In the genomic region with DNA sequence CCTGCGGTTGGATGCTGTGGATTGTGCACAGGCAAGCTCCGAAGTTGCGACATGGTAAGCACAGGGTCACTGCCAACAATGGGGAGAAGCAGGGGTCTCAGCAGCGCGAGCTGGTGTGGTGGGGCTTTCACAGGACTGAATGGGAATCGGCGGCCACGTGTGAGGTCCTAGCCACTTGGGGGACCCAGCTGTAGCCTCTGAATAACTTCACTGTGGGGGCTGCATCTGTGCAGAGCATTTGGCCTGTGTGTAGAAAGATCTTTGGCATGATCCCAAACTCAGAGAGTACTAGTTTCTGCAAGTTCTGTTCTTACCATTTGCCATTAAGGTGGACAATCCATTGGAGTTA, we compare ENCODE assay signal across 7 mouse cellular contexts. TPM values are rescaled to one million over a fixed set of nuclear protein-coding genes. Genes with fewer than 3 reads are reported as not detected.
DNase-seq lines count a peak whose midpoint lies in the region; ATAC-seq lines count a peak whose summit lies in the region.
"Not testable (repeated sequence)": the region's sequence is repeated elsewhere in the genome, so short reads cannot be mapped to it uniquely, and the experiment has no call there.

No protein-coding gene starts in this region.

- peak overlapping the region; percentile 79 for H3K4me3 ChIP-seq in brown adipose tissue, adult 24 weeks (ENCODE audit: insufficient read depth, low read depth, low read length)
- H3K4me3 ChIP-seq in forebrain, embryonic 11.5 days (ENCODE audit: low read depth, low read length): peak overlapping the region; percentile 49
- H3K4me3 ChIP-seq in heart, embryonic 14.5 days (ENCODE audit: control insufficient read depth in 1 of 2, insufficient read depth in 1 of 2, low read depth in 1 of 2, low read length in 2 of 2): peak overlapping the region; percentile 59 to 86
- peak overlapping the region; percentile 64 for H3K4me3 ChIP-seq in intestine, embryonic 16.5 days (ENCODE audit: low read length)
- H3K4me3 ChIP-seq in limb, embryonic 15.5 days: peak overlapping the region; percentile 57
- peak overlapping the region; percentile 61 for H3K4me3 ChIP-seq in macrophage (ENCODE audit: inconsistent target)
- H3K4me3 ChIP-seq in neural tube, embryonic 14.5 days (ENCODE audit: low read depth, low read length): peak overlapping the region; percentile 48

- not testable (repeated sequence) for H3K4me1 ChIP-seq in brown adipose tissue, adult 24 weeks (ENCODE audit: control insufficient read depth, insufficient read depth, insufficient read length, low read length); forebrain, embryonic 11.5 days (replicated peaks; ENCODE audit: control insufficient read depth, insufficient read depth, low read length); limb, embryonic 15.5 days; neural tube, embryonic 14.5 days (ENCODE audit: control insufficient read depth, insufficient read depth, low read length)
- H3K4me1 ChIP-seq in heart, embryonic 14.5 days (ENCODE audit: control insufficient read depth in 2 of 2, insufficient read depth in 2 of 2, low read length in 2 of 2): peaks cover 4 to 18% of the 10 kb centered on the region in 2 experiments; a peak in 3 of 4 replicates
- peaks cover 13% of the 10 kb centered on the region for H3K4me1 ChIP-seq in intestine, embryonic 16.5 days (ENCODE audit: control insufficient read depth, insufficient read depth, low read length)

- H3K9me3 ChIP-seq in forebrain, embryonic 11.5 days (ENCODE audit: control insufficient read depth, low read length); heart, embryonic 14.5 days (ENCODE audit: control insufficient read depth, low read length); intestine, embryonic 16.5 days (ENCODE audit: control insufficient read depth, low read length); limb, embryonic 15.5 days; neural tube, embryonic 14.5 days (ENCODE audit: control insufficient read depth, low read length): not testable (repeated sequence)

- H3K4me2 ChIP-seq in forebrain, embryonic 11.5 days (ENCODE audit: low read depth, low read length, severe bottlenecking): peak overlapping the region; percentile 65
- peak overlapping the region; percentile 77 for H3K4me2 ChIP-seq in heart, embryonic 14.5 days (ENCODE audit: low read length)
- peak overlapping the region; percentile 61 for H3K4me2 ChIP-seq in intestine, embryonic 16.5 days (ENCODE audit: low read depth, low read length)
- H3K4me2 ChIP-seq in limb, embryonic 15.5 days: peak overlapping the region; percentile 61
- H3K4me2 ChIP-seq in neural tube, embryonic 14.5 days (ENCODE audit: low read depth, low read length): peak overlapping the region; percentile 84

- DNase-seq in forebrain, embryonic 11.5 days (ENCODE audit: low spot score): not testable (repeated sequence)

- WGBS in forebrain, embryonic 11.5 days: under 1% methylated on average over 8 of the region's 8 CpGs
- 1% methylated on average over 8 of the region's 8 CpGs for WGBS in heart, embryonic 14.5 days
- WGBS in intestine, embryonic 16.5 days: under 1% methylated on average over 8 of the region's 8 CpGs
- 2% methylated on average over 8 of the region's 8 CpGs for whole genome bisulfite sequencing in limb, embryonic 15.5 days
- WGBS in macrophage (ENCODE audit: missing documents): 0% methylated on average over 8 of the region's 8 CpGs
- under 1% methylated on average over 8 of the region's 8 CpGs for WGBS in neural tube, embryonic 14.5 days

- H3K9ac ChIP-seq in forebrain, embryonic 11.5 days (ENCODE audit: low read length): peak overlapping the region; percentile 56
- peak overlapping the region; percentile 75 for H3K9ac ChIP-seq in heart, embryonic 14.5 days (ENCODE audit: low read length)
- peak overlapping the region; percentile 70 for H3K9ac ChIP-seq in intestine, embryonic 16.5 days (ENCODE audit: low read depth, low read length)
- H3K9ac ChIP-seq in limb, embryonic 15.5 days: not testable (repeated sequence)
- peak overlapping the region; percentile 51; the same call in 1 of the 2 replicates for H3K9ac ChIP-seq in neural tube, embryonic 14.5 days (replicated peaks; ENCODE audit: low read depth, low read length)

- not testable (repeated sequence) for H3K27ac ChIP-seq in brown adipose tissue, adult 24 weeks (replicated peaks; ENCODE audit: low read depth, low read length); forebrain, embryonic 11.5 days (ENCODE audit: low read depth, low read length)
- H3K27ac ChIP-seq in heart, embryonic 14.5 days (replicated peaks in 1 of 2; ENCODE audit: control insufficient read depth in 1 of 2, insufficient read depth in 1 of 2, low read depth in 2 of 2, low read length in 2 of 2): peak overlapping the region; percentile 75 to 91; a peak in 3 of 4 replicates
- peak overlapping the region; percentile 92 for H3K27ac ChIP-seq in intestine, embryonic 16.5 days (ENCODE audit: low read length)
- peak overlapping the region; percentile 90 for H3K27ac ChIP-seq in limb, embryonic 15.5 days
- peak overlapping the region; percentile 90 for H3K27ac ChIP-seq in macrophage
- H3K27ac ChIP-seq in neural tube, embryonic 14.5 days (ENCODE audit: low read depth, low read length): peak overlapping the region; percentile 39; the same call in 1 of the 2 replicates

- not testable (repeated sequence) for H3K36me3 ChIP-seq in forebrain, embryonic 11.5 days (ENCODE audit: control insufficient read depth, insufficient read depth, low read length); heart, embryonic 14.5 days (ENCODE audit: control insufficient read depth, insufficient read depth, low read length); intestine, embryonic 16.5 days (ENCODE audit: control insufficient read depth, insufficient read depth, low read length); limb, embryonic 15.5 days; neural tube, embryonic 14.5 days (ENCODE audit: control insufficient read depth, insufficient read depth, low read length)
- H3K36me3 ChIP-seq in macrophage (ENCODE audit: inconsistent target): peaks cover 12% of the 10 kb centered on the region; the same call in 1 of the 2 replicates

- H3K79me2 ChIP-seq in macrophage (ENCODE audit: inconsistent target): peaks cover 52% of the 10 kb centered on the region

- not testable (repeated sequence) for ATAC-seq in forebrain, embryonic 11.5 days (replicated peaks; ENCODE audit: low FRiP score); heart, embryonic 14.5 days (ENCODE audit: insufficient number of reproducible peaks, insufficient read depth, low FRiP score, low read depth)
- peak; percentile 47; the same call in 1 of the 2 replicates for ATAC-seq in intestine, embryonic 16.5 days
- ATAC-seq in limb, embryonic 15.5 days (ENCODE audit: insufficient number of reproducible peaks, low FRiP score, low TSS enrichment, low read depth): peak; percentile 66; the same call in 1 of the 2 replicates
- ATAC-seq in neural tube, embryonic 14.5 days (ENCODE audit: low read depth): peak; percentile 83

- H3K27me3 ChIP-seq in forebrain, embryonic 11.5 days (ENCODE audit: control insufficient read depth, insufficient read depth, low read length); heart, embryonic 14.5 days (ENCODE audit: control insufficient read depth, insufficient read depth, low read length); intestine, embryonic 16.5 days (replicated peaks; ENCODE audit: control insufficient read depth, insufficient read depth, low read length); limb, embryonic 15.5 days; neural tube, embryonic 14.5 days (ENCODE audit: control insufficient read depth, insufficient read depth, low read length): not testable (repeated sequence)

RNA-seq across cellular contexts. Expression of a gene that starts 0.2 kb away (rescaled TPM):
- polyA plus RNA-seq in brown adipose tissue, adult 24 weeks (2012; ENCODE audit: insufficient read depth, insufficient read length, missing spikeins): 4.6 and 7.6 TPM in 2 replicates
- polyA plus RNA-seq in forebrain, embryonic 11.5 days (2014; fragmentation: Nextera tagmentation; extraction: Ambion mirVana): 20.0 and 22.7 TPM in 2 replicates
- polyA plus RNA-seq in heart, embryonic 14.5 days (2014; fragmentation: Nextera tagmentation; extraction: Ambion mirVana): 13.8 and 17.9 TPM in 2 replicates
- 25.7 and 26.5 TPM in 2 replicates for polyA plus RNA-seq in intestine, embryonic 16.5 days (2015; fragmentation: Nextera tagmentation; extraction: Ambion mirVana)
- polyA plus RNA-seq in limb, embryonic 15.5 days (2015; fragmentation: Nextera tagmentation; extraction: Ambion mirVana): 22.2 and 32.7 TPM in 2 replicates
- 100 to 1,000 TPM in 8 of 26 experiments, 10 to 100 TPM in 18; 18.0 to 150 (median 77.7) TPM for total RNA-seq in macrophage (2018; cell fraction: chromatin; rRNA removed)
- total RNA-seq in macrophage (2018; cell fraction: cytosol; rRNA removed): 10 to 100 TPM; 21.9 to 78.7 (median 43.6) TPM
- total RNA-seq in macrophage (2018; cell fraction: nucleus; rRNA removed): 100 to 1,000 TPM in 4 of 26 experiments, 10 to 100 TPM in 22; 18.8 to 121 (median 67.0) TPM
- 30.1 to 43.1 TPM (median 36.6 TPM) in 3 replicates for polyA plus RNA-seq in macrophage (2018)
- polyA plus RNA-seq in neural tube, embryonic 14.5 days (2014; fragmentation: Nextera tagmentation; extraction: Ambion mirVana): 21.8 and 35.7 TPM in 2 replicates

RNA-seq across cellular contexts. Expression of a gene that starts 34.9 kb away (rescaled TPM):
- polyA plus RNA-seq in brown adipose tissue, adult 24 weeks (2012; ENCODE audit: insufficient read depth, insufficient read length, missing spikeins): 9.6 and 14.7 TPM in 2 replicates
- polyA plus RNA-seq in forebrain, embryonic 11.5 days (2014; fragmentation: Nextera tagmentation; extraction: Ambion mirVana): 14.4 and 15.2 TPM in 2 replicates
- polyA plus RNA-seq in heart, embryonic 14.5 days (2014; fragmentation: Nextera tagmentation; extraction: Ambion mirVana): 8.4 and 8.7 TPM in 2 replicates
- polyA plus RNA-seq in intestine, embryonic 16.5 days (2015; fragmentation: Nextera tagmentation; extraction: Ambion mirVana): 11.2 and 11.5 TPM in 2 replicates
- polyA plus RNA-seq in limb, embryonic 15.5 days (2015; fragmentation: Nextera tagmentation; extraction: Ambion mirVana): 13.2 and 14.5 TPM in 2 replicates
- 100 to 1,000 TPM in 17 of 26 experiments, 10 to 100 TPM in 9; 78.4 to 290 (median 111) TPM for total RNA-seq in macrophage (2018; cell fraction: chromatin; rRNA removed)
- 10 to 100 TPM; 26.5 to 50.0 (median 35.2) TPM for total RNA-seq in macrophage (2018; cell fraction: cytosol; rRNA removed)
- total RNA-seq in macrophage (2018; cell fraction: nucleus; rRNA removed): 100 to 1,000 TPM in 6 of 26 experiments, 10 to 100 TPM in 20; 57.1 to 122 (median 88.7) TPM
- polyA plus RNA-seq in macrophage (2018): 18.7 to 27.0 TPM (median 20.6 TPM) in 3 replicates
- 14.6 and 15.7 TPM in 2 replicates for polyA plus RNA-seq in neural tube, embryonic 14.5 days (2014; fragmentation: Nextera tagmentation; extraction: Ambion mirVana)

RNA-seq across cellular contexts. Expression of a gene that starts 35.0 kb away (rescaled TPM):
- 10.8 and 22.2 TPM in 2 replicates for polyA plus RNA-seq in brown adipose tissue, adult 24 weeks (2012; ENCODE audit: insufficient read depth, insufficient read length, missing spikeins)
- 14.7 and 19.6 TPM in 2 replicates for polyA plus RNA-seq in forebrain, embryonic 11.5 days (2014; fragmentation: Nextera tagmentation; extraction: Ambion mirVana)
- 16.4 and 18.9 TPM in 2 replicates for polyA plus RNA-seq in heart, embryonic 14.5 days (2014; fragmentation: Nextera tagmentation; extraction: Ambion mirVana)
- 9.9 and 10.2 TPM in 2 replicates for polyA plus RNA-seq in intestine, embryonic 16.5 days (2015; fragmentation: Nextera tagmentation; extraction: Ambion mirVana)
- polyA plus RNA-seq in limb, embryonic 15.5 days (2015; fragmentation: Nextera tagmentation; extraction: Ambion mirVana): 23.8 and 25.3 TPM in 2 replicates
- 10 to 100 TPM in 19 of 26 experiments, 1 to 10 TPM in 7; 5.0 to 22.7 (median 13.6) TPM for total RNA-seq in macrophage (2018; cell fraction: chromatin; rRNA removed)
- 10 to 100 TPM in 24 of 26 experiments, 1 to 10 TPM in 2; 7.6 to 20.1 (median 15.0) TPM for total RNA-seq in macrophage (2018; cell fraction: cytosol; rRNA removed)
- 10 to 100 TPM in 24 of 26 experiments, 1 to 10 TPM in 2; 8.1 to 35.8 (median 17.6) TPM for total RNA-seq in macrophage (2018; cell fraction: nucleus; rRNA removed)
- 8.6 to 22.8 TPM (median 15.3 TPM) in 3 replicates for polyA plus RNA-seq in macrophage (2018)
- polyA plus RNA-seq in neural tube, embryonic 14.5 days (2014; fragmentation: Nextera tagmentation; extraction: Ambion mirVana): 15.0 and 19.1 TPM in 2 replicates
